Mouse (Mus musculus) 3T3-L1 (cell line): ENCODE results near the gene Fignl1.

ENCODE experiments used
- DNase-seq: peaks from one replicate; pipeline ENCODE4 v3.0.0-alpha.2; 2015; ENCODE audit warnings: low read depth, low spot score

The Fignl1 gene

GRCm38 (mm10) chr11:11832755-11833084 lies 24.0 kb upstream of the Fignl1 start:
- DNase-seq, result no peak

- no peak for DNase-seq
These were observed 23.4 kb upstream of the Fignl1 start for GRCm38 (mm10) chr11:11831940-11832754.

GRCm38 (mm10) chr11:11831526-11831925 lies 22.8 kb upstream of the Fignl1 start:
- no peak for DNase-seq

GRCm38 (mm10) chr11:11830884-11831495 lies 22.2 kb upstream of the Fignl1 start:
- no peak for DNase-seq

GRCm38 (mm10) chr11:11829161-11830000 lies 20.6 kb upstream of the Fignl1 start:
- no peak for DNase-seq

- DNase-seq, result no peak
These were observed 20.0 kb upstream of the Fignl1 start for GRCm38 (mm10) chr11:11828761-11829160.

- no peak for DNase-seq
These were observed 19.5 kb upstream of the Fignl1 start for GRCm38 (mm10) chr11:11828251-11828650.

- DNase-seq, result no peak
These were observed 17.7 kb upstream of the Fignl1 start for GRCm38 (mm10) chr11:11826475-11826874.

GRCm38 (mm10) chr11:11825670-11826069 lies 16.9 kb upstream of the Fignl1 start:
- DNase-seq, result peak; percentile 48

GRCm38 (mm10) chr11:11824970-11825635 lies 16.3 kb upstream of the Fignl1 start:
- DNase-seq, result no peak

- no peak for DNase-seq
These were observed 15.5 kb upstream of the Fignl1 start for GRCm38 (mm10) chr11:11823980-11824911.

GRCm38 (mm10) chr11:11822181-11823095 lies 13.7 kb upstream of the Fignl1 start:
- no peak for DNase-seq

- DNase-seq, result no peak
These were observed 12.7 kb upstream of the Fignl1 start for GRCm38 (mm10) chr11:11821387-11821975.

GRCm38 (mm10) chr11:11820737-11821136 lies 12.0 kb upstream of the Fignl1 start:
- peak; percentile 97 for DNase-seq

- peak; percentile 100 for DNase-seq
These were observed 11.5 kb upstream of the Fignl1 start for GRCm38 (mm10) chr11:11820251-11820650.

- DNase-seq, result no peak
These were observed 10.4 kb upstream of the Fignl1 start for GRCm38 (mm10) chr11:11819206-11819605.

- no peak for DNase-seq
These were observed 10.0 kb upstream of the Fignl1 start for GRCm38 (mm10) chr11:11818797-11819196.

- no peak for DNase-seq
These were observed 7.0 kb upstream of the Fignl1 start for GRCm38 (mm10) chr11:11815737-11816136.

GRCm38 (mm10) chr11:11811906-11812480 lies 3.2 kb upstream of the Fignl1 start:
- DNase-seq, result peak; percentile 90
